Mouse (Mus musculus) liver, postnatal 0 days (tissue): ENCODE results near the gene Tpm3.

ENCODE experiments used
- CTCF ChIP-seq: sonication (generic); IDR thresholded peaks from 2 replicates; pipeline ENCODE4 v1.5.1; 2016; ENCODE audit warnings: antibody characterized with exemption, low read depth
- EP300 ChIP-seq: IDR thresholded peaks from 2 replicates; pipeline ENCODE4 v1.6.1; 2016; ENCODE audit warnings: antibody characterized with exemption, low read depth, mild to moderate bottlenecking

- TF ChIP-seq CTCF: no peak
- no peak for TF ChIP-seq EP300
Observed at GRCm38 (mm10) chr3:90084790-90085189, 12.3 kb downstream of the Tpm3 start.
